Mouse (Mus musculus) testis, adult 2 months (tissue): ENCODE results near the gene Hbq1b.

ENCODE experiments used
- CTCF ChIP-seq: fragments of 200-500 bp; IDR thresholded peaks from 2 replicates; pipeline ENCODE4 v1.5.1; 2012; ENCODE audit warnings: low read depth, mild to moderate bottlenecking, inconsistent platforms, low read length, moderate library complexity; ENCODE audit not compliant: control insufficient read depth, insufficient read depth, insufficient replicate concordance
- POLR2A ChIP-seq: fragments of 200-500 bp; IDR thresholded peaks from 2 replicates; pipeline ENCODE4 v1.6.1; 2012; ENCODE audit warnings: low read depth, mild to moderate bottlenecking, inconsistent platforms, low read length, moderate library complexity; ENCODE audit not compliant: control insufficient read depth

DNA sequence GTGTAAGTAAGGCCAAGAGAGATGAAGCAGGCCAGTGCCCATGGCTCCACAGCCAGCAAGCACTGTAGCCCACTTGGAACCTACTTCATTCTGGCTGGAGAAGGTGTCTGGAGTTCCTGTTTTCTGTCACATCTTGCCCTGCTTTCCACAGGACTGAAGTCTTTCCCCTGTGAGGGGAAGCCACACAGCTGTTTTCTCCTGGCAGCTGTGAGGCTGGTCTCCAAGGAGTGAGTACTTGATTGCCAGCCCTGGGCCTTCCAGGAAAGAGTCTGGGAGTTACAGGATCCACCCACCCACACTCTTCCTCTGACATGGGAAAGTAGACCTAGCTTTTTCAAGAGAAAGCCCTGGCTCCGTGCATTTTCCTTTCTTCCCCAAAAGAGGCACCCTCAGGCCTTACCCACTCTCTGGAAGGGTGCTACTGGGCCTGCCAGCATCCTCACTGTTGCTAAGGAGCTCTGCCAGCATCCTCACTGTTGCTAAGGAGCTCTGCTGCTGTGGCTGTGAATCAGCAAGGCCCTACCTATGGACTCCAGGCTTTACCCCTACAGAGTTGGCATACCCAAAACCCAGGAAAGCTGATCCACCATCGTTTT is 16.2 kb downstream of the Hbq1b start:
- TF ChIP-seq POLR2A, result no peak
- TF ChIP-seq CTCF, result no peak
